ENCODE assay signal across 23 mouse cellular contexts in genomic region chr3:35154266-35154665, GRCm38 (mm10).
DNase-seq lines count a peak whose midpoint lies in the region; ATAC-seq and TF ChIP-seq lines count a peak whose summit lies in the region.
"Had no signal": no experiment of that assay in that cellular context is flagged by ENCODE, and none has a peak within 500 bp of the region (broad histone marks: within the 10 kb centered on the region; RNA-seq: fewer than 3 reads in every experiment).

No protein-coding gene starts in this region.

- H3K36me3 ChIP-seq in neural tube, embryonic 12.5 days: no peaks in the 10 kb centered on the region
- H3K36me3 ChIP-seq in ES-Bruce4 (ENCODE audit: control insufficient read depth, insufficient read depth, low read length, poor library complexity, severe bottlenecking): no peaks in the 10 kb centered on the region
- H3K36me3 ChIP-seq: embryonic facial prominence, embryonic 10.5 days; embryonic facial prominence, embryonic 13.5 days; forebrain, embryonic 12.5 days; forebrain, embryonic 15.5 days; hindbrain, embryonic 12.5 days; hindbrain, embryonic 15.5 days had no signal

- no peaks in the 10 kb centered on the region for H3K4me1 ChIP-seq in neural tube, embryonic 12.5 days
- H3K4me1 ChIP-seq in ES-Bruce4 (ENCODE audit: control insufficient read depth, insufficient read depth, low read length): no peaks in the 10 kb centered on the region
- H3K4me1 ChIP-seq: embryonic facial prominence, embryonic 10.5 days; embryonic facial prominence, embryonic 13.5 days had no signal

- WGBS in neural tube, embryonic 12.5 days: 17% methylated on average over 6 of the region's 6 CpGs

- no peak overlapping the region for H3K9ac ChIP-seq in neural tube, embryonic 12.5 days
- no peak overlapping the region for H3K9ac ChIP-seq in ES-Bruce4 (ENCODE audit: low read depth, poor library complexity, severe bottlenecking)
- H3K9ac ChIP-seq: embryonic facial prominence, embryonic 13.5 days; forebrain, embryonic 12.5 days; forebrain, embryonic 15.5 days; hindbrain, embryonic 12.5 days; hindbrain, embryonic 15.5 days had no signal

- no peak for TF ChIP-seq POLR2A in ES-Bruce4 (IDR thresholded peaks at IDR 0.05; ENCODE audit: insufficient read depth, low read length)

- no peaks in the 10 kb centered on the region for H3K9me3 ChIP-seq in neural tube, embryonic 12.5 days
- H3K9me3 ChIP-seq in ES-Bruce4 (replicated peaks; ENCODE audit: control insufficient read depth, insufficient read depth, low read length, poor library complexity, severe bottlenecking): no peaks in the 10 kb centered on the region
- H3K9me3 ChIP-seq: embryonic facial prominence, embryonic 10.5 days; embryonic facial prominence, embryonic 13.5 days; forebrain, embryonic 12.5 days; forebrain, embryonic 15.5 days; hindbrain, embryonic 12.5 days; hindbrain, embryonic 15.5 days had no signal

- TF ChIP-seq EP300 in ES-Bruce4 (IDR thresholded peaks at IDR 0.05; ENCODE audit: insufficient read depth, low read depth, low read length): 0 out of 2 replicates have a peak, but pooled peaks have one; percentile 7

- 0 out of 2 replicates have a peak, but pooled peaks have one; percentile 17 for ATAC-seq in neural tube, embryonic 12.5 days (ENCODE audit: low FRiP score, low read depth)
- ATAC-seq: CD4-positive, CD25-positive, alpha-beta regulatory T cell, adult 4 months; forebrain, embryonic 15.5 days; intestine, postnatal 0 days had no signal

- no peak overlapping the region for H3K4me3 ChIP-seq in neural tube, embryonic 12.5 days
- H3K4me3 ChIP-seq in ES-Bruce4 (ENCODE audit: low read depth, low read length): no peak overlapping the region
- H3K4me3 ChIP-seq: embryonic facial prominence, embryonic 10.5 days; embryonic facial prominence, embryonic 13.5 days; erythroblast, embryonic 14.5 days; forebrain, embryonic 12.5 days; forebrain, embryonic 15.5 days; hindbrain, embryonic 12.5 days; hindbrain, embryonic 15.5 days had no signal

- no peak for DNase-seq in neural tube, embryonic 10.5 days (ENCODE audit: extremely low spot score, low spot score)
- DNase-seq in R1 (ENCODE audit: low read depth, low spot score): peak; percentile 63
- DNase-seq in mesoderm, embryonic 11.5 days (ENCODE audit: low read depth, low spot score): peak; percentile 22
- no peak for DNase-seq in layer of hippocampus, adult 11-12 months (ENCODE audit: low spot score)
- DNase-seq in adrenal gland, postnatal 10 days: no peak
- DNase-seq: adrenal gland, postnatal 14 days; cerebellum, adult 11 months; cerebellum, adult 2 months; cerebellum, postnatal 14 days; gastrocnemius, postnatal 14 days; heart, adult 11 months had no signal

- no peak overlapping the region for H3K4me2 ChIP-seq in neural tube, embryonic 12.5 days (replicated peaks)
- H3K4me2 ChIP-seq: embryonic facial prominence, embryonic 13.5 days; forebrain, embryonic 12.5 days; forebrain, embryonic 15.5 days; heart, embryonic 11.5 days; hindbrain, embryonic 12.5 days; hindbrain, embryonic 15.5 days had no signal

- TF ChIP-seq CTCF in ES-Bruce4 (IDR thresholded peaks at IDR 0.05; ENCODE audit: low read depth, low read length): no peak

- no peaks in the 10 kb centered on the region for H3K27me3 ChIP-seq in neural tube, embryonic 12.5 days (replicated peaks)
- no peaks in the 10 kb centered on the region for H3K27me3 ChIP-seq in ES-Bruce4 (ENCODE audit: control insufficient read depth, insufficient read depth, low read length, poor library complexity, severe bottlenecking)
- H3K27me3 ChIP-seq: embryonic facial prominence, embryonic 13.5 days; forebrain, embryonic 12.5 days; forebrain, embryonic 15.5 days; hindbrain, embryonic 12.5 days; hindbrain, embryonic 15.5 days had no signal

- no peak overlapping the region for H3K27ac ChIP-seq in neural tube, embryonic 12.5 days
- H3K27ac ChIP-seq in ES-Bruce4 (ENCODE audit: insufficient read depth, low read length): no peak overlapping the region
- H3K27ac ChIP-seq: embryonic facial prominence, embryonic 10.5 days; embryonic facial prominence, embryonic 13.5 days; forebrain, embryonic 12.5 days; forebrain, embryonic 15.5 days; hindbrain, embryonic 12.5 days; hindbrain, embryonic 15.5 days had no signal

Comparison
In these comparisons a context has a peak if more than half of its experiments do, and no peak if none do; other contexts are left out.
1. DNase-seq: peak in R1 (single experiment) and mesoderm, embryonic 11.5 days (single experiment); none in neural tube, embryonic 10.5 days (single experiment), layer of hippocampus, adult 11-12 months (single experiment) and adrenal gland, postnatal 10 days (single experiment).